Mouse (Mus musculus): ENCODE results near the gene Ptprm.

Gene Ptprm

GRCm38 (mm10) chr17:67073139-67073538 lies 281.1 kb downstream of the Ptprm start:
- no peak for DNase-seq (ENCODE audit: low spot score)

- peak; percentile 8 for DNase-seq (ENCODE audit: low spot score)
Measured at GRCm38 (mm10) chr17:67071231-67072009, 282.8 kb downstream of the Ptprm start.

DNA sequence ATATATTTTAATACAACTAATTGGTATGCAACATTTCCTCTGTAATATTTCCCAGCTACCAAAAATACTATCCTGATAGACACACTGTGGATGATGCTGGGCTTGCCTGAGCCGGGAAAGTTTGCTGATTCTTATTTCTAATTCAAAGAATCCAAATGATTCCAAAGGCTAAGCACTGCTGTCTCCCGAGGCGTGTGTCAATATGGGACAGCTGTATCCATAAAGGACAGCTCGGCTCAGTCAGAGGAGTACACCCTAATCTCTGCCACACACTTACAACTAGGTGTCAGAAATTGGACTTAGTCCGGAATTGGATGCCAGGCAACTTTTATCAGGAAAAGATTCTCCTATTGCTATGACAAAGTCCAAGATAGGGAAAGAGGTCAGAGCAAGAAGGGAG lies 290.6 kb downstream of the Ptprm start:
- no peak for DNase-seq (ENCODE audit: low spot score)

- DNase-seq (ENCODE audit: low spot score) = no peak
Measured at GRCm38 (mm10) chr17:67055681-67056080, 298.6 kb downstream of the Ptprm start.

- no peak for DNase-seq (ENCODE audit: low spot score)
Measured at GRCm38 (mm10) chr17:67054202-67054601, 300.1 kb downstream of the Ptprm start.

- DNase-seq (ENCODE audit: low spot score) = no peak
Measured at GRCm38 (mm10) chr17:67052624-67053314, 301.5 kb downstream of the Ptprm start.

- no peak for DNase-seq (ENCODE audit: low spot score)
Measured at GRCm38 (mm10) chr17:67047697-67048096, 306.6 kb downstream of the Ptprm start.

- DNase-seq (ENCODE audit: low spot score) = no peak
Measured at GRCm38 (mm10) chr17:67038558-67038957, 315.7 kb downstream of the Ptprm start.

- DNase-seq (ENCODE audit: low spot score) = no peak
Measured at GRCm38 (mm10) chr17:67033547-67033946, 320.7 kb downstream of the Ptprm start.

- no peak for DNase-seq (ENCODE audit: low spot score)
Measured at GRCm38 (mm10) chr17:67032021-67032420, 322.2 kb downstream of the Ptprm start.

DNA sequence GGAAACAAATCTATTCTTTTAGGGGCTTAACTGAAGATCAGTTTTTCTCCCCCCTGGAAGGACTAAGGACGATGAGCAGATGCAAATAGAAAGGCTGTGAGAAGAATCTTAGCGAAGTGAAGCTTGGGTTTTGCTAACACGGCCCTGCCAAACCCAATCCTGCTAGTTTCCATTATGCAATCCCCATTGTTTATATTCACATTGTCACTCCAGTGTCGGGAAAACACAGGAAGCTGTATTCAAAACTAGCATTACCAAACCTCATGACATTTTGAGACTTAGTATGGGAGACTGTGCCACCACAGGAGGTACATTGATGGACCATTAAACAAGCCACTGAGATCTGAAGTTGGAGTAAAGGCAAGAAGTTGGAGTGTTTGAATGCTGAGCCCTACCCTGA lies 322.9 kb downstream of the Ptprm start:
- no peak for DNase-seq (ENCODE audit: low spot score)

DNA sequence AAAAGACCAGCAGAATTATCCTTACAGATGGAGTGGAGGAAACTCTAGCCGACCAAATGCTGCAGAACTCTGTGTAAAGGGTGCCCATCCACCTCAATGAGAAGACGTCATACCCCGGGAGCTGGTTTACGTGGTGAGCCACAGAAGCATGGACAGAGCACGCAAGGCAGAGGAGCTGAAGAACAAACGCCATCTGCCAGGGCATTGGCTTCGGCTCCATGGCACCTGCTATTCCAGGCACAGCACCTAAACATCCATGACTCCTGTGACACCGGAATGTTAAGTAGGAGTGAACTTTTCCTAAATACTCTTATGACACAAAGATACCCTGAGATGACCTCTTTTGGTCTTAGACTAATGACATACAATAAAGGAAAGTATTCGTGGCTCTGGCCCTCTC lies 327.0 kb downstream of the Ptprm start:
- no peak for DNase-seq (ENCODE audit: low spot score)

GRCm38 (mm10) chr17:67016501-67016900 lies 337.8 kb downstream of the Ptprm start:
- DNase-seq (ENCODE audit: low spot score) = no peak

- DNase-seq (ENCODE audit: low spot score) = no peak
Measured at GRCm38 (mm10) chr17:67013217-67013616, 341.0 kb downstream of the Ptprm start.

DNA sequence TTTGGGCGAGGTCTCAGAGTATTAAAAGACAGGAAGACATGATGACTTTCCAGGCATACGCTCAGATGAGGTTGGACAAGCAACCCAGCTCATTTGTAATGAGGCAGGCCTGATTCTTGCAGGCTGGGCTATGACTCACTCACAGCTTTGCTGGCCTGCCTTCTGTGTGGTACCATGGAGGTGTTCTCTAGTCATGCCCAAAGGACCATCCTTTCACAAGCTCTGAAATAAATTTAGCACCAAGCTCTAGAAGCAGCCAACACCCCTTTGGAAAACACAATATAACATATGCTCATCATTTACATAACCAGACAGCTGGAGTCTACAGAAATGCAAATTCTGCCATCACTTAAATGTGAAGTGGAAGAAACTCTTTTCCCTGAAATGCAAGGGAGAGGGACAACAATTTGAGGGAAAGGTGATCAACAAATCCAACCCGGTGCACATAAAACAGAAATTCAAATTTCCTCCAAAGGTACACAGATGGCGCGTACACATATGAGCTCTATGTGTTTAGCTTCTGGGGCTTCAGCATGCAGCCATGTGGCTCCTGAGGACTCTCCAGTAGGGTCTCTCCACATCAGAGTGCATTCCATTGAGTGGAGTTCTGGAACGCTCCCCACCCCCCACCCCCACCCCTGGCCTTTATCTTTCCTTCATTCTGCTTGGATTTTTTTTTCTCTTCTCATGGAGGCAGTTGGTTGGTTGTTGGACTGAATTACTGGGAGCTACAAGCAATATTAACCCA lies 342.2 kb downstream of the Ptprm start:
- no peak for DNase-seq (ENCODE audit: low spot score)

DNA sequence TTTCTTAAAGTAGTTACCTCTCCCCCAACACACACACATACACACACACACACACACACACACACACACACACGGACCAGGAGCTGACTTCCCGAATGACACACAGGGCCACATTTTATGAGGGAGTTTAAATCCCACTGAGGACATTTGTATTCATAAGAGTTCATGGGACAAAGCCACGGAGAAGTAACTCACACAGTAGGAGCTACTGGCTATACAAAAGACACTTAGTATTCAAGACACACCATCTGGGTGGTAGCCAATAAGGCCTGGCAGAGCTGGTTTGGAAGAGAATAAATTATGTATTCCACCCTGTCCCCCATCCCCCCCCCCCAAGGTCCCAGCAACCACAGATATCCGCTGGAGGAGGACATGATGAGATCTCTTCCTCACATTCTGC lies 344.1 kb downstream of the Ptprm start:
- no peak for DNase-seq (ENCODE audit: low spot score)

DNA sequence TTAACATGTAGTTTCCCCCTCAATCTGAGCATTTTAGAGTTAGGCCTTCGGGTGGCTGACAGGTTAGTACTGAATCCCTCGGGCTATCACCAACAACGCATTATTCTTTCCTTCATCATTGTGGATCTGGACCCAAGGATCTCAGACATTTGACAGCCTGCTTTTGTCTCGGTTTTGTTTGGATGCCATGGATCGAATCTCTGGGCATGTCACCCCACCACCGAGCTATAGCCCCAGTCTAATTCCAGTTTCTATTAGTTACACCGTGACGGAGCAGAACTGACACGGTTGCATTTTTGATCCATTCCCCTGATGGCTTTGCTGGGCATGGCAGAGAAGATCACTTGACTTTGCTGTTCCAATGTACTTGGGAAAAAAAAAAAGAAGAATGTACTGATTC lies 346.1 kb downstream of the Ptprm start:
- no peak for DNase-seq (ENCODE audit: low spot score)

DNA sequence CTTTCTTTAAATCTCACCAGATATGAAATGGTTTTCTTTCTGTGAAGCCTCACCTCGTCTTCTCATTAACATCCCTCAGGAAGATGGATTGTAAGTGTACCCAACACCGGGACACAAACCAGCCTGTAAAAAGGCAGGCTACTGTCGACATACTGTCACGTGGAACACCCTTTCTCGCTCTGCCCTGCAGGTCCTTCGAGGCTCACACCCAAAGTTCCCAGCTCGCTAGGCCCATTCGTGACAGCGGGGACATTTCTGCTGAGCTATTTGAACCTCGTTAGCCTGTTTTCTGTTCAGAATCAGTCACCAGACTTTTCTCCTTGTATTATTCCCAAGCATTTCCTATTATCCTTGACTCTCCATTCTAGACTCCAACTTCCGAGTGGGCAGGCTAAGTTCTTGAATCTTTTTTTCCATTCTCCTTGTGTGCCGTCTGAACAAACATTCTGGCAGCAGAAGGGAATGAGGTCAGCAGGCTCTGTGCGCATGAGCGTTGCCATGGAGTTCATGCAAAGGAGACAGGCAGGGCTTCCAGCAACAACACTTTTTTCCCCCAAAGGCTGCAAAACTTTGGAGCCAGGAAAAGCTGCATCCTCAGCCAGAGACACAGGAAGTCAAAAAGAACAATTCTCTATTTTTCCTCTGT lies 347.4 kb downstream of the Ptprm start:
- DNase-seq (ENCODE audit: low spot score) = no peak

- no peak for DNase-seq (ENCODE audit: low spot score)
Measured at GRCm38 (mm10) chr17:66996882-66997281, 357.4 kb downstream of the Ptprm start.

DNA sequence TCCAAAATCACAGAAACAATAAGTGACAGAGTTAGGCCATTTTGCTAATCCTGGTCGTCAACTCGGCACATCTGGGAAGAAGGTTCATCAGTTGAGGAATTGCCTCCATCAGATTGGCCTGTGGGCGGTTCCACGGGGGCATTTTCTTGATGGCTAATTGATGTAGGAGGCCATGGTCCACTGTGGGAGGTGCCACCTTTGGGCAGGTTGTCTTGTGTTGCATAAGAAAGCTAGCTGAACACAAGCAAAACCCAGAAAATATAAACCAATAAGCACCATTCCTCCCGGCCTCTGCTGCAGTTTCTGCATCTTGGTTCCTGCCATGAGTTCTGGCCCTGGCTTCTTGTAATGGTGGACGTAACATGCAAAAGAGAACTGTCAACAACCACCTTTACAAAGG lies 358.2 kb downstream of the Ptprm start:
- DNase-seq (ENCODE audit: low spot score) = no peak

DNA sequence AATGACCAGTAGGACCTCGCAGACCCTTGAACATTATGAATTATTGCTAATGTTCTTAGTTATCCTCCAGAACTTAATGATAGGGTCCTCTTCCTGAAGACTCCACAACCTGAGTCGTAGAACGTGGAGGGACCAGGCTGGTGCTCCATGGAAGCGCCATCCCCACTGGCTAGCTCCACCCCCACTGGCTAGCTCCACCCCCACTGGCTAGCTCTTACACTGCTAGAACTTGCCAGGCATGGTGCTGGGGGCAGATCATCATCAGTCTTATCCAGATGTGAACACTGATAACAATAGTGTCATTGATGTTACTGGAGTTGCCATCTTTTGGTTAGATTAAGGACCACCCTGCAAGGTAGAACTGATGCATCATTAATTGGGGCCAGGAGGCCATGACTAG lies 362.4 kb downstream of the Ptprm start:
- DNase-seq (ENCODE audit: low spot score) = no peak

DNA sequence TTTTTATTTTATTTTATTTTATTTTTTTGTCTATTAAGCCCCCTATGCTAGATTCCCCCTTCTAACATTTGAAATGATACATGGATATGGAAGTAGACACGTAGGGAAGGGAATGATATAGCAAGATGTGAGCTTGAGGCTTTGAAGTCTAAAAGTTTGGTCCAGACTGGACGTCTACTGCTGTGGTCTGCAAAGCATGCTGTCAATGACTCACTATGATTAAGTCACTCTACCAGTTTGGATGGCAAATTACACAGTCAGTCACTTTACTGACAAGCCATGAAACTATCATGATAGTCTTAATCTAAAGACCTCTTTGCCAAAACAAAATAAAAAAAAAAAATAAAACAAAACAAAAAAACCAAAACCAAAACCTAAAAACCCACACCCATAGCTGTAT lies 363.5 kb downstream of the Ptprm start:
- no peak for DNase-seq (ENCODE audit: low spot score)

Data from adipocyte (in vitro differentiated cells).